ENCODE assay signal across 12 mouse cellular contexts in genomic region chr3:65482698-65483407, GRCm38 (mm10). TPM values are rescaled to one million over a fixed set of nuclear protein-coding genes. Genes with fewer than 3 reads are reported as not detected.
DNase-seq lines count a peak whose midpoint lies in the region; ATAC-seq and TF ChIP-seq lines count a peak whose summit lies in the region.
"Had no signal": no experiment of that assay in that cellular context is flagged by ENCODE, and none has a peak within 500 bp of the region (broad histone marks: within the 10 kb centered on the region; RNA-seq: fewer than 3 reads in every experiment).

No protein-coding gene starts in this region.

- H3K9ac ChIP-seq in heart, embryonic 13.5 days: no peak overlapping the region
- no peak overlapping the region for H3K9ac ChIP-seq in lung, embryonic 14.5 days
- no peak overlapping the region for H3K9ac ChIP-seq in stomach, embryonic 15.5 days
- H3K9ac ChIP-seq: limb, embryonic 15.5 days had no signal

- H3K4me2 ChIP-seq in heart, embryonic 13.5 days: peak overlapping the region; percentile 18; the same call in 1 of the 2 replicates
- no peak overlapping the region for H3K4me2 ChIP-seq in lung, embryonic 14.5 days
- no peak overlapping the region for H3K4me2 ChIP-seq in stomach, embryonic 15.5 days
- H3K4me2 ChIP-seq: limb, embryonic 15.5 days had no signal

- intact Hi-C loops in heart, postnatal 36 days (cut with DNase I): no loop called here
- intact Hi-C loops in gastrocnemius, postnatal 14 days (cut with DNase I; ENCODE audit: low total_unique reads): no loop called here

- peaks cover 14% of the 10 kb centered on the region for H3K4me1 ChIP-seq in heart, embryonic 13.5 days
- H3K4me1 ChIP-seq in lung, embryonic 14.5 days (ENCODE audit: insufficient read depth): 0 out of 2 replicates have a peak, but pooled peaks cover 2% of the 10 kb centered on the region
- H3K4me1 ChIP-seq in lung, adult 2 months (ENCODE audit: control insufficient read depth, insufficient read depth, low read length): peaks cover 5% of the 10 kb centered on the region
- no peaks in the 10 kb centered on the region for H3K4me1 ChIP-seq in stomach, embryonic 15.5 days

- no peaks in the 10 kb centered on the region for H3K36me3 ChIP-seq in heart, embryonic 13.5 days
- H3K36me3 ChIP-seq in lung, embryonic 14.5 days (ENCODE audit: insufficient read depth): no peaks in the 10 kb centered on the region
- no peaks in the 10 kb centered on the region for H3K36me3 ChIP-seq in stomach, embryonic 15.5 days
- H3K36me3 ChIP-seq: limb, embryonic 15.5 days had no signal

- TF ChIP-seq CTCF in lung, embryonic 14.5 days (IDR thresholded peaks at IDR 0.05; ENCODE audit: low read depth): no peak
- TF ChIP-seq CTCF in lung, adult 2 months (IDR thresholded peaks at IDR 0.05; ENCODE audit: insufficient read depth, low read length): no peak

- DNase-seq in heart, postnatal 36 days: no peak
- DNase-seq in lung, embryonic 14.5 days: peak; percentile 40
- no peak for DNase-seq in lung, adult 2 months
- peak; percentile 96 for DNase-seq in R1 (ENCODE audit: low read depth, low spot score)
- DNase-seq in gastrocnemius, postnatal 4 days (ENCODE audit: low spot score in 2 of 2): no peak
- no peak for DNase-seq in gastrocnemius, postnatal 14 days
- DNase-seq: thymus, postnatal 14 days had no signal

- no peak overlapping the region for H3K4me3 ChIP-seq in heart, embryonic 13.5 days
- no peak overlapping the region for H3K4me3 ChIP-seq in lung, embryonic 14.5 days (ENCODE audit: low read depth, low read length)
- no peak overlapping the region for H3K4me3 ChIP-seq in lung, adult 2 months (replicated peaks; ENCODE audit: extremely low read depth, low read depth, low read length)
- no peak overlapping the region for H3K4me3 ChIP-seq in stomach, embryonic 15.5 days (replicated peaks)
- H3K4me3 ChIP-seq: erythroblast, embryonic 14.5 days; limb, embryonic 15.5 days had no signal

- no peak for TF ChIP-seq POLR2A in lung, adult 2 months (IDR thresholded peaks at IDR 0.05; ENCODE audit: borderline replicate concordance, extremely low read depth, low read depth, low read length)

- H3K9me3 ChIP-seq in heart, embryonic 13.5 days: no peaks in the 10 kb centered on the region
- no peaks in the 10 kb centered on the region for H3K9me3 ChIP-seq in lung, embryonic 14.5 days (ENCODE audit: low read depth, low read length)
- no peaks in the 10 kb centered on the region for H3K9me3 ChIP-seq in stomach, embryonic 15.5 days
- H3K9me3 ChIP-seq: limb, embryonic 15.5 days had no signal

- 0 out of 2 replicates have a peak overlapping the region, but pooled peaks have one; percentile 12 for H3K27ac ChIP-seq in heart, embryonic 13.5 days (replicated peaks)
- H3K27ac ChIP-seq in lung, embryonic 14.5 days (ENCODE audit: low read depth): no peak overlapping the region
- H3K27ac ChIP-seq in stomach, embryonic 15.5 days: no peak overlapping the region; the same call in 1 of the 2 replicates
- H3K27ac ChIP-seq: limb, embryonic 15.5 days had no signal

- WGBS in heart, embryonic 13.5 days: 31% methylated on average over 6 of the region's 6 CpGs
- 34% methylated on average over 6 of the region's 6 CpGs for WGBS in lung, embryonic 14.5 days
- WGBS in lung, adult 2 months: 15% methylated on average over 6 of the region's 6 CpGs
- WGBS in stomach, embryonic 15.5 days: 35% methylated on average over 6 of the region's 6 CpGs

- ATAC-seq in heart, embryonic 13.5 days (ENCODE audit: extremely low read depth, insufficient number of reproducible peaks, low FRiP score, low TSS enrichment): no peak
- ATAC-seq in lung, embryonic 14.5 days (ENCODE audit: insufficient read depth): peak; percentile 82
- ATAC-seq in stomach, embryonic 15.5 days (ENCODE audit: insufficient read depth, low FRiP score, low read depth): peak; percentile 35; the same call in 1 of the 2 replicates

- no peaks in the 10 kb centered on the region for H3K27me3 ChIP-seq in heart, embryonic 13.5 days (replicated peaks)
- no peaks in the 10 kb centered on the region for H3K27me3 ChIP-seq in lung, embryonic 14.5 days (ENCODE audit: insufficient read depth, low read length)
- H3K27me3 ChIP-seq in stomach, embryonic 15.5 days (replicated peaks): no peaks in the 10 kb centered on the region
- H3K27me3 ChIP-seq: CH12.LX; limb, embryonic 15.5 days had no signal

RNA-seq across cellular contexts. Expression of gene Tiparp, which starts 45.4 kb away (rescaled TPM):
- 25.1 and 26.7 TPM in 2 replicates for polyA plus RNA-seq in heart, embryonic 13.5 days (2015; fragmentation: Nextera tagmentation; extraction: Ambion mirVana)
- 10 to 100 TPM; 11.7 TPM for total RNA-seq in heart, postnatal 36 days (2021)
- polyA plus RNA-seq in lung, embryonic 14.5 days (2014; fragmentation: Nextera tagmentation; extraction: Ambion mirVana): 44.4 and 47.4 TPM in 2 replicates
- polyA plus RNA-seq in lung, adult 2 months (2012; rRNA removed): 4.7 and 5.7 TPM in 2 replicates
- polyA plus RNA-seq in stomach, embryonic 15.5 days (2015; fragmentation: Nextera tagmentation; extraction: Ambion mirVana): 35.5 and 38.8 TPM in 2 replicates
- total RNA-seq in gastrocnemius, postnatal 4 days (2021): 10 to 100 TPM; 11.5 to 12.6 TPM
- total RNA-seq in gastrocnemius, postnatal 14 days (2021): 10 to 100 TPM in 1 of 2 experiments, 1 to 10 TPM in 1; 8.9 to 12.6 TPM

Comparison
In these comparisons a context has a peak if more than half of its experiments do, and no peak if none do; other contexts are left out.
1. DNase-seq: peak in lung, embryonic 14.5 days (single experiment) and R1 (single experiment); none in heart, postnatal 36 days (0 of 2), lung, adult 2 months (single experiment), gastrocnemius, postnatal 4 days (0 of 2) and gastrocnemius, postnatal 14 days (single experiment).